Mouse (Mus musculus) stomach, embryonic 14.5 days (tissue): ENCODE data around the gene Otulin. TPM values are rescaled to one million over a fixed set of nuclear protein-coding genes. Genes with fewer than 3 reads are reported as not detected.

ENCODE experiments used
- ATAC-seq: fragments of 200-750 bp; cut with Nextera tagmentation; 2 replicates; pipeline ENCODE4 v1.8.0; 2017; ENCODE audit warnings: low read depth, moderate TSS enrichment; ENCODE audit not compliant: insufficient number of reproducible peaks, insufficient read depth, low FRiP score
- H3K27ac ChIP-seq: fragments of 300-500 bp; sonication (generic); 2 replicates; pipeline ENCODE4 v1.5.1; 2014; ENCODE audit warnings: mild to moderate bottlenecking, low read length, moderate library complexity, mixed read lengths
- H3K27me3 ChIP-seq: fragments of 300-500 bp; sonication (generic); 2 replicates; pipeline ENCODE4 v1.6.1; 2014; ENCODE audit warnings: low read length, control low read depth, mixed read lengths; ENCODE audit not compliant: control insufficient read depth, insufficient read depth
- H3K36me3 ChIP-seq: fragments of 300-500 bp; sonication (generic); 2 replicates; pipeline ENCODE4 v1.6.1; 2014; ENCODE audit warnings: mild to moderate bottlenecking, control low read depth, low read length, moderate library complexity, mixed read lengths; ENCODE audit not compliant: control insufficient read depth, insufficient read depth
- H3K4me1 ChIP-seq: fragments of 300-500 bp; sonication (generic); 2 replicates; pipeline ENCODE4 v1.6.1; 2014; ENCODE audit warnings: low read length, control low read depth, mixed read lengths; ENCODE audit not compliant: control insufficient read depth, insufficient read depth
- H3K4me2 ChIP-seq: fragments of 300-500 bp; sonication (generic); replicated peaks from 2 replicates; pipeline ENCODE4 v1.6.1; 2014; ENCODE audit warnings: low read depth, low read length, control low read depth
- H3K4me3 ChIP-seq: fragments of 300-500 bp; sonication (generic); 2 replicates; pipeline ENCODE4 v1.5.1; 2014; ENCODE audit warnings: low read depth, low read length, control low read depth
- H3K9ac ChIP-seq: fragments of 300-500 bp; sonication (generic); replicated peaks from 2 replicates; pipeline ENCODE4 v1.6.1; 2014; ENCODE audit warnings: low read depth, mild to moderate bottlenecking, control low read depth, low read length, moderate library complexity, mixed read lengths
- H3K9me3 ChIP-seq: fragments of 300-500 bp; sonication (generic); 2 replicates; pipeline ENCODE4 v1.6.1; 2016; ENCODE audit warnings: low read depth, low read length, control low read depth; ENCODE audit not compliant: control insufficient read depth
- WGBS: fragments of 180-500 bp; shearing (Covaris S2); extraction: QIAGEN DNeasy Blood & Tissue Kit; methylation state at CpG from one replicate; pipeline ENCODE4 v1.1.7; 2014; 5-methylcytosine and 5-hydroxymethylcytosine counted together
- polyA plus RNA-seq: library from polyadenylated mRNA; unstranded; fragments of >200 nt; fragmentation: Nextera tagmentation; extraction: Ambion mirVana; gene quantifications from 2 replicates; pipeline ENCODE4 v1.2.1, GENCODE M21; 2014

Otulin gene
- polyA plus RNA-seq, 1 experiment from 2014 or later, result 33.2 TPM

GRCm38 (mm10) chr15:27537519-27538223, 92.8 kb downstream of the Otulin start:
- Histone ChIP-seq H3K9ac (no peak overlapping the region), H3K27ac (no peak overlapping the region), H3K9me3 (no peaks in the 10 kb centered on the region), H3K4me3 (no peak overlapping the region), H3K36me3 (no peaks in the 10 kb centered on the region), H3K27me3 (no peaks in the 10 kb centered on the region), H3K4me2 (no peak overlapping the region), H3K4me1 (no peaks in the 10 kb centered on the region)
- WGBS, result 64% methylated on average over 4 of the region's 4 CpGs
- no peak for ATAC-seq

- H3K9me3 ChIP-seq, result no peaks in the 10 kb centered on the region
- H3K27ac ChIP-seq, result no peak overlapping the region
- H3K27me3 ChIP-seq, result no peaks in the 10 kb centered on the region
- no peaks in the 10 kb centered on the region for H3K36me3 ChIP-seq
- H3K9ac ChIP-seq, result no peak overlapping the region
- no peak overlapping the region for H3K4me3 ChIP-seq
- 33% methylated on average over 5 of the region's 5 CpGs for WGBS
- H3K4me2 ChIP-seq, result no peak overlapping the region
- no peaks in the 10 kb centered on the region for H3K4me1 ChIP-seq
- no peak for ATAC-seq
Observed at GRCm38 (mm10) chr15:27536771-27537170, 93.7 kb downstream of the Otulin start.

GRCm38 (mm10) chr15:27536186-27536585, 94.3 kb downstream of the Otulin start:
- H3K4me3 ChIP-seq, result no peak overlapping the region
- no peaks in the 10 kb centered on the region for H3K9me3 ChIP-seq
- H3K4me1 ChIP-seq, result no peaks in the 10 kb centered on the region
- no peak overlapping the region for H3K27ac ChIP-seq
- ATAC-seq, result no peak
- no peaks in the 10 kb centered on the region for H3K27me3 ChIP-seq
- no peak overlapping the region for H3K4me2 ChIP-seq
- H3K36me3 ChIP-seq, result no peaks in the 10 kb centered on the region
- H3K9ac ChIP-seq, result no peak overlapping the region
- WGBS, result 83% methylated on average over 7 of the region's 7 CpGs

- H3K27ac ChIP-seq, result no peak overlapping the region
- no peak overlapping the region for H3K4me3 ChIP-seq
- H3K4me1 ChIP-seq, result no peaks in the 10 kb centered on the region
- no peak for ATAC-seq
- H3K9ac ChIP-seq, result no peak overlapping the region
- no peaks in the 10 kb centered on the region for H3K36me3 ChIP-seq
- no peak overlapping the region for H3K4me2 ChIP-seq
- H3K27me3 ChIP-seq, result no peaks in the 10 kb centered on the region
- WGBS, result 81% methylated on average over 4 of the region's 4 CpGs
- no peaks in the 10 kb centered on the region for H3K9me3 ChIP-seq
Observed at GRCm38 (mm10) chr15:27535681-27536080, 94.8 kb downstream of the Otulin start.

GRCm38 (mm10) chr15:27533036-27533435, 97.5 kb downstream of the Otulin start:
- H3K9ac ChIP-seq, result no peak overlapping the region
- H3K36me3 ChIP-seq, result no peaks in the 10 kb centered on the region
- H3K27ac ChIP-seq, result no peak overlapping the region
- H3K27me3 ChIP-seq, result no peaks in the 10 kb centered on the region
- no peak overlapping the region for H3K4me2 ChIP-seq
- no peak for ATAC-seq
- no peaks in the 10 kb centered on the region for H3K9me3 ChIP-seq
- H3K4me3 ChIP-seq, result no peak overlapping the region
- 50% methylated on average over 3 of the region's 3 CpGs for WGBS
- 0 out of 2 replicates have a peak, but pooled peaks cover 3% of the 10 kb centered on the region for H3K4me1 ChIP-seq

GRCm38 (mm10) chr15:27530023-27530422, 100.5 kb downstream of the Otulin start:
- no peaks in the 10 kb centered on the region for H3K27me3 ChIP-seq
- H3K4me2 ChIP-seq, result no peak overlapping the region
- no peaks in the 10 kb centered on the region for H3K36me3 ChIP-seq
- 60% methylated on average over 4 of the region's 4 CpGs for WGBS
- no peak overlapping the region for H3K4me3 ChIP-seq
- no peak overlapping the region for H3K27ac ChIP-seq
- H3K4me1 ChIP-seq, result peaks cover 3% of the 10 kb centered on the region; the same call in 1 of the 2 replicates
- H3K9ac ChIP-seq, result no peak overlapping the region
- no peaks in the 10 kb centered on the region for H3K9me3 ChIP-seq
- peak; percentile 59; the same call in 1 of the 2 replicates for ATAC-seq

- H3K4me1 ChIP-seq, result peaks cover 3% of the 10 kb centered on the region; the same call in 1 of the 2 replicates
- H3K27me3 ChIP-seq, result no peaks in the 10 kb centered on the region
- H3K36me3 ChIP-seq, result no peaks in the 10 kb centered on the region
- no peak for ATAC-seq
- H3K9ac ChIP-seq, result no peak overlapping the region
- H3K27ac ChIP-seq, result no peak overlapping the region
- WGBS, result 65% methylated on average over 4 of the region's 4 CpGs
- no peak overlapping the region for H3K4me3 ChIP-seq
- H3K4me2 ChIP-seq, result no peak overlapping the region
- no peaks in the 10 kb centered on the region for H3K9me3 ChIP-seq
Observed at GRCm38 (mm10) chr15:27528896-27529295, 101.6 kb downstream of the Otulin start.

GRCm38 (mm10) chr15:27525233-27526005, 105.1 kb downstream of the Otulin start:
- no peaks in the 10 kb centered on the region for H3K9me3 ChIP-seq
- H3K4me3 ChIP-seq, result no peak overlapping the region
- H3K4me1 ChIP-seq, result peaks cover 3% of the 10 kb centered on the region; the same call in 1 of the 2 replicates
- 41% methylated on average over 12 of the region's 12 CpGs for WGBS
- no peaks in the 10 kb centered on the region for H3K36me3 ChIP-seq
- H3K4me2 ChIP-seq, result no peak overlapping the region
- H3K27ac ChIP-seq, result no peak overlapping the region
- no peak overlapping the region for H3K9ac ChIP-seq
- no peak for ATAC-seq
- H3K27me3 ChIP-seq, result no peaks in the 10 kb centered on the region
